ENCODE assay signal across 20 mouse cellular contexts in the genomic region with DNA sequence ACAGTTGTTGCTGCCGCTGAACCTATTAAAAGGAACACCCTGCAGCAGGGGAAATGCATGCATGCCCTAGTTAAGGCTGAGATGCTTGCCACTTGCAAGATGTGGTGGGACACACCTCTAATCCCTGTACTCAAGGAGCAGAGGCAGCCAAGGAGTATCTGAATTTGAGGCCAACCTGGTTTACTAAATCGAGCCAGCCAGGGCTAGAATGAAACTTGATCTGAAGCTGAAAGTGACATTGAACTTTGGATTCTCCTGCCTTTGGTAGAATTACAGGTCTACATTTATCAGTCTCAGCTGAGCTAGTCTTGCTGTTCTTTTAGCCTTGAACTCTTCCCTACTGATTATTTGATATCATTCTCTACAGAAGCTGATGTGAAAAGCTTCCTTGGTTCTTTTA.
A peak's percentile ranks its signal among the peaks of the same experiment; 100 is the strongest.
DNase-seq lines count a peak whose midpoint lies in the region; ATAC-seq and TF ChIP-seq lines count a peak whose summit lies in the region.
"Had no signal": no experiment of that assay in that cellular context is flagged by ENCODE, and none has a peak within 500 bp of the region (broad histone marks: within the 10 kb centered on the region; RNA-seq: fewer than 3 reads in every experiment).

No protein-coding gene starts in this region.

- no peak for DNase-seq in embryonic facial prominence, embryonic 10.5 days (ENCODE audit: low spot score)
- DNase-seq in kidney, adult 2 months: peak; percentile 47
- no peak for DNase-seq in kidney, postnatal 25 days
- no peak for DNase-seq in liver, embryonic 13.5 days
- DNase-seq in liver: no peak
- DNase-seq in hindbrain, postnatal 0 days (ENCODE audit: low spot score): no peak
- DNase-seq: adrenal gland, postnatal 25 days; cerebellum, adult 18-20 months; cerebellum, adult 9-11 months; cerebellum, postnatal 36 days; gastrocnemius, postnatal 10 days; heart, postnatal 14 days had no signal

- 51% methylated on average over 2 of the region's 2 CpGs for WGBS in embryonic facial prominence, embryonic 12.5 days
- 66% methylated on average over 2 of the region's 2 CpGs for WGBS in embryonic facial prominence, embryonic 10.5 days
- 49% methylated on average over 2 of the region's 2 CpGs for WGBS in kidney, adult 2 months
- WGBS in liver, embryonic 13.5 days (ENCODE audit: insufficient replicate concordance): 54% methylated on average over 2 of the region's 2 CpGs
- WGBS in intestine, embryonic 16.5 days: 48% methylated on average over 2 of the region's 2 CpGs
- WGBS in hindbrain, postnatal 0 days: 82% methylated on average over 2 of the region's 2 CpGs

- no peak for ATAC-seq in embryonic facial prominence, embryonic 12.5 days (ENCODE audit: insufficient number of reproducible peaks, insufficient read depth, low FRiP score, low TSS enrichment)
- peak; percentile 39; the same call in 1 of the 2 replicates for ATAC-seq in liver, embryonic 13.5 days (ENCODE audit: low read depth)
- peak; percentile 76 for ATAC-seq in intestine, embryonic 16.5 days
- ATAC-seq in hindbrain, postnatal 0 days: no peak
- ATAC-seq: forebrain, embryonic 14.5 days had no signal

- no peaks in the 10 kb centered on the region for H3K36me3 ChIP-seq in embryonic facial prominence, embryonic 12.5 days
- peaks cover 5% of the 10 kb centered on the region; the same call in 1 of the 2 replicates for H3K36me3 ChIP-seq in embryonic facial prominence, embryonic 10.5 days (replicated peaks)
- H3K36me3 ChIP-seq in kidney, adult 2 months (ENCODE audit: control insufficient read depth, insufficient read depth, low read length): no peaks in the 10 kb centered on the region
- H3K36me3 ChIP-seq in liver, embryonic 13.5 days: peaks cover 9% of the 10 kb centered on the region
- H3K36me3 ChIP-seq in intestine, embryonic 16.5 days (ENCODE audit: control insufficient read depth, insufficient read depth, low read length): no peaks in the 10 kb centered on the region
- H3K36me3 ChIP-seq in hindbrain, postnatal 0 days (ENCODE audit: insufficient read depth, low read length): no peaks in the 10 kb centered on the region
- H3K36me3 ChIP-seq: embryonic facial prominence, embryonic 15.5 days; hindbrain, embryonic 13.5 days had no signal

- H3K4me1 ChIP-seq in embryonic facial prominence, embryonic 12.5 days: peaks cover 9% of the 10 kb centered on the region; the same call in 1 of the 2 replicates
- peaks cover 6% of the 10 kb centered on the region for H3K4me1 ChIP-seq in embryonic facial prominence, embryonic 10.5 days
- H3K4me1 ChIP-seq in kidney, adult 2 months (ENCODE audit: control insufficient read depth, insufficient read depth, low read length): peaks cover 4% of the 10 kb centered on the region; the same call in 1 of the 2 replicates
- H3K4me1 ChIP-seq in liver, embryonic 13.5 days (replicated peaks): peaks cover 18% of the 10 kb centered on the region
- peaks cover 9% of the 10 kb centered on the region for H3K4me1 ChIP-seq in intestine, embryonic 16.5 days (ENCODE audit: control insufficient read depth, insufficient read depth, low read length)
- no peaks in the 10 kb centered on the region for H3K4me1 ChIP-seq in hindbrain, postnatal 0 days (ENCODE audit: insufficient read depth, low read length)
- H3K4me1 ChIP-seq: hindbrain, embryonic 13.5 days had no signal

- no peak overlapping the region for H3K9ac ChIP-seq in embryonic facial prominence, embryonic 12.5 days
- no peak overlapping the region for H3K9ac ChIP-seq in liver, embryonic 13.5 days
- no peak overlapping the region for H3K9ac ChIP-seq in intestine, embryonic 16.5 days (ENCODE audit: low read depth, low read length)
- no peak overlapping the region for H3K9ac ChIP-seq in hindbrain, postnatal 0 days (replicated peaks; ENCODE audit: low read length)
- H3K9ac ChIP-seq: embryonic facial prominence, embryonic 15.5 days; heart, embryonic 15.5 days; hindbrain, embryonic 13.5 days had no signal

- H3K27ac ChIP-seq in embryonic facial prominence, embryonic 12.5 days: 0 out of 2 replicates have a peak overlapping the region, but pooled peaks have one; percentile 12
- H3K27ac ChIP-seq in embryonic facial prominence, embryonic 10.5 days (replicated peaks): no peak overlapping the region
- no peak overlapping the region for H3K27ac ChIP-seq in kidney, adult 2 months (ENCODE audit: insufficient read depth, low read depth, low read length)
- H3K27ac ChIP-seq in liver, embryonic 13.5 days: no peak overlapping the region
- peak overlapping the region; percentile 45 for H3K27ac ChIP-seq in intestine, embryonic 16.5 days (ENCODE audit: low read length)
- no peak overlapping the region for H3K27ac ChIP-seq in hindbrain, postnatal 0 days
- H3K27ac ChIP-seq: embryonic facial prominence, embryonic 15.5 days; forebrain, embryonic 10.5 days; heart, embryonic 15.5 days; hindbrain, embryonic 13.5 days had no signal

- no peak for TF ChIP-seq CTCF in kidney, adult 2 months (conservative IDR thresholded peaks at IDR 0.05; ENCODE audit: insufficient read depth, insufficient read length, low read depth, low read length)
- no peak for TF ChIP-seq CTCF in hindbrain, postnatal 0 days (IDR thresholded peaks at IDR 0.05; ENCODE audit: low read depth)

- H3K27me3 ChIP-seq in embryonic facial prominence, embryonic 12.5 days: no peaks in the 10 kb centered on the region
- H3K27me3 ChIP-seq in embryonic facial prominence, embryonic 10.5 days (replicated peaks; ENCODE audit: low read depth, poor library complexity, severe bottlenecking): no peaks in the 10 kb centered on the region
- no peaks in the 10 kb centered on the region for H3K27me3 ChIP-seq in kidney, adult 2 months (replicated peaks; ENCODE audit: control insufficient read depth, insufficient read depth, low read length)
- no peaks in the 10 kb centered on the region for H3K27me3 ChIP-seq in liver, embryonic 13.5 days
- H3K27me3 ChIP-seq in intestine, embryonic 16.5 days (replicated peaks; ENCODE audit: control insufficient read depth, insufficient read depth, low read length): no peaks in the 10 kb centered on the region
- no peaks in the 10 kb centered on the region for H3K27me3 ChIP-seq in hindbrain, postnatal 0 days (ENCODE audit: insufficient read depth, low read length)
- H3K27me3 ChIP-seq: embryonic facial prominence, embryonic 15.5 days; heart, embryonic 15.5 days; hindbrain, embryonic 13.5 days had no signal

- H3K4me3 ChIP-seq in embryonic facial prominence, embryonic 12.5 days: no peak overlapping the region
- no peak overlapping the region for H3K4me3 ChIP-seq in embryonic facial prominence, embryonic 10.5 days
- H3K4me3 ChIP-seq in kidney, adult 2 months (ENCODE audit: insufficient read depth, low read depth, low read length): no peak overlapping the region
- H3K4me3 ChIP-seq in liver, embryonic 13.5 days (replicated peaks): no peak overlapping the region
- no peak overlapping the region for H3K4me3 ChIP-seq in intestine, embryonic 16.5 days (ENCODE audit: low read length)
- no peak overlapping the region for H3K4me3 ChIP-seq in hindbrain, postnatal 0 days (ENCODE audit: low read length)
- H3K4me3 ChIP-seq: embryonic facial prominence, embryonic 15.5 days; erythroblast, embryonic 14.5 days; forebrain, embryonic 10.5 days; heart, embryonic 15.5 days; hindbrain, embryonic 13.5 days had no signal

- TF ChIP-seq POLR2A in kidney, adult 2 months (IDR thresholded peaks at IDR 0.05; ENCODE audit: low read depth, low read length): no peak

- no peaks in the 10 kb centered on the region for H3K9me3 ChIP-seq in embryonic facial prominence, embryonic 12.5 days
- H3K9me3 ChIP-seq in embryonic facial prominence, embryonic 10.5 days: no peaks in the 10 kb centered on the region
- no peaks in the 10 kb centered on the region for H3K9me3 ChIP-seq in liver, embryonic 13.5 days (replicated peaks)
- H3K9me3 ChIP-seq in intestine, embryonic 16.5 days (ENCODE audit: control insufficient read depth, low read length): no peaks in the 10 kb centered on the region
- H3K9me3 ChIP-seq in hindbrain, postnatal 0 days (ENCODE audit: low read length): no peaks in the 10 kb centered on the region
- H3K9me3 ChIP-seq: embryonic facial prominence, embryonic 15.5 days; forebrain, embryonic 10.5 days; heart, embryonic 15.5 days; hindbrain, embryonic 13.5 days had no signal

- H3K4me2 ChIP-seq in embryonic facial prominence, embryonic 12.5 days (replicated peaks): no peak overlapping the region
- no peak overlapping the region for H3K4me2 ChIP-seq in liver, embryonic 13.5 days
- no peak overlapping the region for H3K4me2 ChIP-seq in intestine, embryonic 16.5 days (ENCODE audit: low read depth, low read length)
- H3K4me2 ChIP-seq in hindbrain, postnatal 0 days (ENCODE audit: low read depth, low read length): no peak overlapping the region
- H3K4me2 ChIP-seq: embryonic facial prominence, embryonic 15.5 days; heart, embryonic 15.5 days; hindbrain, embryonic 13.5 days had no signal

Comparison
In these comparisons a context has a peak if more than half of its experiments do, and no peak if none do; other contexts are left out.
1. H3K27ac ChIP-seq: peak in embryonic facial prominence, embryonic 12.5 days (single experiment) and intestine, embryonic 16.5 days (single experiment); none in embryonic facial prominence, embryonic 10.5 days (single experiment), kidney, adult 2 months (single experiment), liver, embryonic 13.5 days (single experiment) and hindbrain, postnatal 0 days (single experiment).
2. ATAC-seq: peak in liver, embryonic 13.5 days (single experiment) and intestine, embryonic 16.5 days (single experiment); none in embryonic facial prominence, embryonic 12.5 days (single experiment) and hindbrain, postnatal 0 days (single experiment).